Mouse (Mus musculus): ENCODE data around the gene Ncln.

- TF ChIP-seq CTCF (IDR thresholded peaks at IDR 0.05; ENCODE audit: insufficient read depth, low read length) (no peak), POLR2A (IDR thresholded peaks at IDR 0.05; ENCODE audit: borderline replicate concordance, extremely low read depth, low read depth, low read length) (no peak)
These were observed 39.1 kb downstream of the Ncln start for GRCm38 (mm10) chr10:81456983-81457563.

All from lung, adult 2 months (tissue).